Mouse (Mus musculus) kidney, embryonic 14.5 days (tissue): ENCODE results near the gene Gm33543. TPM values are rescaled to one million over a fixed set of nuclear protein-coding genes. Genes with fewer than 3 reads are reported as not detected.

Experiments
- ATAC-seq: fragments of 200-750 bp; cut with Nextera tagmentation; 2 replicates; pipeline ENCODE4 v1.8.0; 2017; ENCODE audit warnings: moderate number of reproducible peaks, mild to moderate bottlenecking, moderate TSS enrichment, moderate library complexity; ENCODE audit not compliant: low FRiP score, low TSS enrichment
- H3K27ac ChIP-seq: fragments of 300-500 bp; sonication (generic); 2 replicates; pipeline ENCODE4 v1.5.1; 2014; ENCODE audit warnings: low read depth, mild to moderate bottlenecking, low read length, moderate library complexity, mixed read lengths
- H3K27me3 ChIP-seq: fragments of 300-500 bp; sonication (generic); 2 replicates; pipeline ENCODE4 v1.6.1; 2014; ENCODE audit warnings: mild to moderate bottlenecking, low read length; ENCODE audit not compliant: control insufficient read depth, insufficient read depth
- H3K36me3 ChIP-seq: fragments of 300-500 bp; sonication (generic); 2 replicates; pipeline ENCODE4 v1.6.1; 2014; ENCODE audit warnings: low read length, mixed read lengths; ENCODE audit not compliant: control insufficient read depth, insufficient read depth
- H3K4me1 ChIP-seq: fragments of 300-500 bp; sonication (generic); 2 replicates; pipeline ENCODE4 v1.6.1; 2014; ENCODE audit warnings: low read length, mixed read lengths; ENCODE audit not compliant: control insufficient read depth, insufficient read depth
- H3K4me2 ChIP-seq: fragments of 300-500 bp; sonication (generic); replicated peaks from 2 replicates; pipeline ENCODE4 v1.6.1; 2014; ENCODE audit warnings: low read depth, mild to moderate bottlenecking, low read length
- H3K4me3 ChIP-seq: fragments of 300-500 bp; sonication (generic); 2 replicates; pipeline ENCODE4 v1.5.1; 2014; ENCODE audit warnings: mild to moderate bottlenecking, low read length
- H3K9ac ChIP-seq: fragments of 300-500 bp; sonication (generic); 2 replicates; pipeline ENCODE4 v1.6.1; 2014; ENCODE audit warnings: low read depth, mild to moderate bottlenecking, low read length, moderate library complexity
- H3K9me3 ChIP-seq: fragments of 300-500 bp; sonication (generic); 2 replicates; pipeline ENCODE4 v1.6.1; 2016; ENCODE audit warnings: low read length; ENCODE audit not compliant: control insufficient read depth
- WGBS: fragments of 180-500 bp; shearing (Covaris S2); extraction: QIAGEN DNeasy Blood & Tissue Kit; methylation state at CpG from one replicate; pipeline ENCODE4 v1.1.7; 2014; 5-methylcytosine and 5-hydroxymethylcytosine counted together
- polyA plus RNA-seq: library from polyadenylated mRNA; unstranded; fragments of >200 nt; fragmentation: Nextera tagmentation; extraction: Ambion mirVana; gene quantifications from 2 replicates; pipeline ENCODE4 v1.2.1, GENCODE M21; 2014

The Gm33543 gene
- polyA plus RNA-seq, 1 experiment from 2014 or later = not detected

- no peaks in the 10 kb centered on the region for H3K36me3 ChIP-seq
- H3K4me1 ChIP-seq = no peaks in the 10 kb centered on the region
- no peak overlapping the region for H3K4me2 ChIP-seq
- H3K9ac ChIP-seq = no peak overlapping the region
- WGBS = 17% methylated on average over 9 of the region's 9 CpGs
- H3K27ac ChIP-seq = no peak overlapping the region
- no peak for ATAC-seq
- H3K27me3 ChIP-seq = no peaks in the 10 kb centered on the region
- no peaks in the 10 kb centered on the region for H3K9me3 ChIP-seq
- H3K4me3 ChIP-seq = no peak overlapping the region
These were observed 25.1 kb downstream of the Gm33543 start for GRCm38 (mm10) chr10:95817419-95818161.

GRCm38 (mm10) chr10:95814351-95814750, 28.4 kb downstream of the Gm33543 start:
- H3K4me2 ChIP-seq = no peak overlapping the region
- no peaks in the 10 kb centered on the region for H3K4me1 ChIP-seq
- H3K36me3 ChIP-seq = no peaks in the 10 kb centered on the region
- no peaks in the 10 kb centered on the region for H3K27me3 ChIP-seq
- whole genome bisulfite sequencing = 92% methylated on average over 6 of the region's 6 CpGs
- H3K4me3 ChIP-seq = no peak overlapping the region
- H3K9me3 ChIP-seq = no peaks in the 10 kb centered on the region
- no peak for ATAC-seq
- H3K27ac ChIP-seq = no peak overlapping the region
- H3K9ac ChIP-seq = no peak overlapping the region

- Histone ChIP-seq H3K36me3 (no peaks in the 10 kb centered on the region), H3K9me3 (no peaks in the 10 kb centered on the region), H3K9ac (no peak overlapping the region), H3K4me3 (no peak overlapping the region), H3K4me2 (no peak overlapping the region), H3K27me3 (no peaks in the 10 kb centered on the region), H3K27ac (no peak overlapping the region), H3K4me1 (no peaks in the 10 kb centered on the region)
- 73% methylated on average over 4 of the region's 4 CpGs for WGBS
- no peak for ATAC-seq
These were observed 30.9 kb downstream of the Gm33543 start for GRCm38 (mm10) chr10:95811869-95812268.

GRCm38 (mm10) chr10:95801443-95801811, 41.3 kb downstream of the Gm33543 start:
- Histone ChIP-seq H3K4me1 (no peaks in the 10 kb centered on the region), H3K9ac (no peak overlapping the region), H3K4me3 (no peak overlapping the region), H3K36me3 (no peaks in the 10 kb centered on the region), H3K27ac (no peak overlapping the region), H3K9me3 (no peaks in the 10 kb centered on the region), H3K4me2 (no peak overlapping the region), H3K27me3 (no peaks in the 10 kb centered on the region)
- no peak for ATAC-seq
- WGBS = 55% methylated on average over 2 of the region's 2 CpGs

- Histone ChIP-seq H3K27ac (no peak overlapping the region), H3K4me2 (no peak overlapping the region), H3K36me3 (no peaks in the 10 kb centered on the region), H3K4me3 (no peak overlapping the region), H3K4me1 (no peaks in the 10 kb centered on the region), H3K27me3 (no peaks in the 10 kb centered on the region), H3K9ac (no peak overlapping the region), H3K9me3 (no peaks in the 10 kb centered on the region)
- ATAC-seq = no peak
- 48% methylated on average over 7 of the region's 7 CpGs for WGBS
These were observed 41.9 kb downstream of the Gm33543 start for GRCm38 (mm10) chr10:95800693-95801442.

GRCm38 (mm10) chr10:95797645-95798395, 44.9 kb downstream of the Gm33543 start:
- Histone ChIP-seq H3K36me3 (no peaks in the 10 kb centered on the region), H3K27ac (no peak overlapping the region), H3K27me3 (no peaks in the 10 kb centered on the region), H3K4me1 (no peaks in the 10 kb centered on the region), H3K4me3 (no peak overlapping the region), H3K4me2 (no peak overlapping the region), H3K9me3 (no peaks in the 10 kb centered on the region), H3K9ac (no peak overlapping the region)
- ATAC-seq = no peak
- WGBS = 87% methylated on average over 12 of the region's 12 CpGs

- no peak overlapping the region for H3K4me3 ChIP-seq
- ATAC-seq = no peak
- H3K4me1 ChIP-seq = no peaks in the 10 kb centered on the region
- WGBS = 87% methylated on average over 4 of the region's 4 CpGs
- H3K9me3 ChIP-seq = no peaks in the 10 kb centered on the region
- H3K9ac ChIP-seq = no peak overlapping the region
- no peaks in the 10 kb centered on the region for H3K27me3 ChIP-seq
- H3K4me2 ChIP-seq = no peak overlapping the region
- no peak overlapping the region for H3K27ac ChIP-seq
- H3K36me3 ChIP-seq = no peaks in the 10 kb centered on the region
These were observed 47.2 kb downstream of the Gm33543 start for GRCm38 (mm10) chr10:95795500-95795899.

GRCm38 (mm10) chr10:95794706-95795105, 48.0 kb downstream of the Gm33543 start:
- H3K36me3 ChIP-seq = no peaks in the 10 kb centered on the region
- 0 out of 2 replicates have a peak, but pooled peaks have one; percentile 57 for ATAC-seq
- H3K27me3 ChIP-seq = no peaks in the 10 kb centered on the region
- no peak overlapping the region for H3K27ac ChIP-seq
- H3K4me2 ChIP-seq = no peak overlapping the region
- H3K9me3 ChIP-seq = no peaks in the 10 kb centered on the region
- 57% methylated on average over 6 of the region's 6 CpGs for WGBS
- no peak overlapping the region for H3K4me3 ChIP-seq
- H3K4me1 ChIP-seq = no peaks in the 10 kb centered on the region
- H3K9ac ChIP-seq = no peak overlapping the region

- ATAC-seq = no peak
- Histone ChIP-seq H3K9ac (no peak overlapping the region), H3K27me3 (no peaks in the 10 kb centered on the region), H3K36me3 (no peaks in the 10 kb centered on the region), H3K27ac (no peak overlapping the region), H3K4me3 (no peak overlapping the region), H3K4me1 (no peaks in the 10 kb centered on the region), H3K9me3 (no peaks in the 10 kb centered on the region), H3K4me2 (no peak overlapping the region)
- 87% methylated on average over 8 of the region's 8 CpGs for WGBS
These were observed 51.3 kb downstream of the Gm33543 start for GRCm38 (mm10) chr10:95791427-95791804.
